Mouse (Mus musculus): ENCODE data around the gene Ercc6l2. TPM values are rescaled to one million over a fixed set of nuclear protein-coding genes. Genes with fewer than 3 reads are reported as not detected.

Ercc6l2 gene
- total RNA-seq, 2 experiments from 2014 or later = 12.8 to 21.9 TPM

- ATAC-seq (ENCODE audit: poor library complexity, severe bottlenecking) = no peak
Measured at GRCm38 (mm10) chr13:63927326-63927725, 112.3 kb downstream of the Ercc6l2 start.

GRCm38 (mm10) chr13:63929351-63929750 is 114.3 kb downstream of the Ercc6l2 start:
- no peak for ATAC-seq (ENCODE audit: poor library complexity, severe bottlenecking)

GRCm38 (mm10) chr13:63929917-63930515 is 115.0 kb downstream of the Ercc6l2 start:
- ATAC-seq (ENCODE audit: poor library complexity, severe bottlenecking) = no peak

GRCm38 (mm10) chr13:63930525-63930924 is 115.5 kb downstream of the Ercc6l2 start:
- ATAC-seq (ENCODE audit: poor library complexity, severe bottlenecking) = no peak

GRCm38 (mm10) chr13:63936369-63936768 is 121.3 kb downstream of the Ercc6l2 start:
- ATAC-seq (ENCODE audit: poor library complexity, severe bottlenecking) = no peak

- no peak for ATAC-seq (ENCODE audit: poor library complexity, severe bottlenecking)
Measured at GRCm38 (mm10) chr13:63940257-63940656, 125.2 kb downstream of the Ercc6l2 start.

GRCm38 (mm10) chr13:63941170-63941569 is 126.1 kb downstream of the Ercc6l2 start:
- no peak for ATAC-seq (ENCODE audit: poor library complexity, severe bottlenecking)

- no peak for ATAC-seq (ENCODE audit: poor library complexity, severe bottlenecking)
Measured at GRCm38 (mm10) chr13:63943605-63944004, 128.6 kb downstream of the Ercc6l2 start.

GRCm38 (mm10) chr13:63944344-63945021 is 129.4 kb downstream of the Ercc6l2 start:
- no peak for ATAC-seq (ENCODE audit: poor library complexity, severe bottlenecking)

Other genes starting within 250 kb of the Ercc6l2 start
- gene Ptch1, start 241.6 kb upstream of the Ercc6l2 start, total RNA-seq (2015) = 3.1 and 3.6 TPM in 2 replicates
- gene Ptch1, start 241.6 kb upstream of the Ercc6l2 start, total RNA-seq (2017) = 2.3 and 2.5 TPM in 2 replicates

Data from megakaryocyte, adult 5-6 weeks (primary cell).